Mouse (Mus musculus) thymus, postnatal 25 days (tissue): ENCODE measurements around the gene Olfr1143.

Source experiments
- DNase-seq: peaks from one replicate; pipeline ENCODE4 v3.0.0; 2022

Olfr1143 gene

DNA sequence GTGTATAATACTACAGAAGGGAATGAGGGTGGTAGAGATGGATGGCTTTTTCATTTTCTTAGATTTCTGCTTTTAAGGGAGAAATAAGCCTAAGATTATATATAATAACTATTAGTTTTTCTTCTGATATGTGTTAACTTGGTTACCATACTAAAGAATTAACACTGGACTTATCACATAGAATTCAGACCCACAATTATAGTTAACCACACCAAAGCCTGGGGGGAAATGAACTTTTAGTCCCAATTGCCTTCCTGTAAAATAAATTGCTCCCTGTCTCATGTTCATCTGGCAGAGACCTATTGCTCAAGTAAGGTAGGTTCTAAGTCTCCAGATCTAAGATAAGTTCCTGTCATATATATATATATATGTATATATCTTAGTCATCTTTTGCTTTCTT lies at the start of gene Olfr1143:
Gene Olfr1143, plus strand, starts transcription at position 301 of the 400 bp plus-strand sequence.
- no peak for DNase-seq

DNA sequence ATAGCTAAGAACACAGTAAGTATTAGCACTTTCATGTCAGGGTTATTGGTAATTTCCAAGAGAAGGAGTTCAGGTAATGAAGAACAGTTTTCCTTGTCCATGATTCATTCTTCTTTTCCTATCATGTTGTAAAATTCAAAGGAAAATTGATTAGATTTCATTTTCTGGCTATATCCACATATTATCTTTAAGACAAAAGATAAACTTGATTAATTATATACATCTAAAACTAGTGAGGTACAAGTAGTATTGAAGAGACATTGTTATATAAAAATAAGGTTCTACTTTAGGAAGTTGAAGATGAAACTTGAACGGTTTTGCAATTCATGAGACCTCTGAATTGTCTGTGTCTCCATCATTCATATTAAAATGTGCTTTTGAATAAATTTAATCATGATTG lies 46.5 kb upstream of the Olfr1143 start, which contains the start of gene Olfr1141:
Gene Olfr1141, minus strand, starts transcription at position 101 of the 400 bp plus-strand sequence.
- no peak for DNase-seq

DNA sequence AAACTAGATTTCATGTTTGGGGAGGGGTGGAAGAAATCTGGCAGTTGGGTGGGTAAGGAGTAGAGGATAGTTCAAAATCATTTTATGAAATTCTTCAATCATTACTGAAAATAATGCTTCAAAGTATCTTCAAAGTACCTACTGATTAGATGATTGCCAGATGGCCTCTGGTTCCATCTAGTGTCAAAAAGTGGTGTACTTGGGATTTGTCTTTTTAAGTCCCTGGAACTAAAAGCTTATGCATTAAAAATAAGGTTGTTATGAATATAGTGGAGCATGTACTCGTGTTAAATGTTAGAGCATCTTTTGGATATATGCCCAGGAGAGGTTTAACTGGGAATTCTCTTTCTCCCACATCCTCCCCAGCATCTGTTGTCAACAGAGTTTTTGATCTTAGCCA lies 24.2 kb upstream of the Olfr1143 start:
- no peak for DNase-seq

DNA sequence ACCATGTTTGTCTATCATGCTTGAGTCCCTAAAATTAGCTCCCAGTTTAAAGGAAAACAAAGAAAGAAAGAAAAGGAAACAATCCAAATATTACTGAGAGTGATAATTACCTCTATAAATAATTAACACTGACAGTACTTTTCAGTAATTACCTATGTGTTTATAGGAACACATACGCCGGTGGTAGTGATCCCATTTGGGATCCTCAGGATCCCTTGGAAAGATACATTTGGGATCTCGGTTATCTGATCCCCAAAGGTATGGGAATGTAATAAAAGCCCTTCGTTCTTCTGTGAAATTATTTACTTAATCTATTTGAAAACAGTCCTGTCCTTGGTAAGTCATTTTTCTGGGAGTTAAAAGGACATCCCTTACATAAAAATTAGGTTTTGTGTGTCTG lies 21.2 kb upstream of the Olfr1143 start, which contains the start of gene Olfr152:
Gene Olfr152, plus strand, starts transcription at position 301 of the 400 bp plus-strand sequence.
- no peak for DNase-seq

DNA sequence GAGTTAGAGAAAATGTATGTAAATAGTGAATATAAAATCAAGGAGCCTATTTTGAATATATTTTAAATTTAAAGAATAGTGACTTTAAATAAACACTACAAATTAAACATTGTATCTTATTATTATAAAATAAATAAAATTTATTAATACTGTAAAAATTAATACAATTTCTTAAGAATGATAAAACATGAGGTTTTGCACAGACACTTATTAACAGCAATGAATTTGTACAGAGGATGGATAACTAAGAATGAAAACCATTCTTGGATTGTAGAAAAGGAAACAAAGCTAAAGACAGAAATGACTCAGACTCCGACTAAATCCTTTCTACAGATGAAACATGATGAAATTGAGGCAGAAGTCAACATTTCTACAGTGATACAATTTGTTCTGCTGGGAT lies 9.1 kb downstream of the Olfr1143 start, which contains the start of gene Olfr1145:
Gene Olfr1145, plus strand, starts transcription at position 301 of the 400 bp plus-strand sequence.
- DNase-seq = no peak

DNA sequence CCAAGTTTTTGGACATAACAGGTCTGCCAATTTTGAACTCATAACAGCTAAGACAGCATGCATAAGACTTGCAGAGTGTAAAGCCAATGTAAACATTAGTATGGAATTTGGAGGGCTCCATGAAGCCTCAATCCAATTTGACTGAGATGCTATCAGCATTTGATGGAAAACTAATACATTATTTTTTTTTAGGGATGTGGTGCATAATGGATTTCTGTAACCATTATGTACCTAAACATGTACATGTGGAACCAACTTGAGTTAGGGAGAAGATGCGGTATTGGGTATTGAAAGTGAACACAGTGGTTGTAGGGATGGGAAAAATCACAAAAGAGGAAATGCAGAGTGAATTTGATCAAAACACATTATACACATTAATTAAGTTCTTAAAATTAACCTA lies 29.8 kb downstream of the Olfr1143 start, which contains the start of gene Olfr1148:
Gene Olfr1148, plus strand, starts transcription at position 301 of the 400 bp plus-strand sequence.
- no peak for DNase-seq

DNA sequence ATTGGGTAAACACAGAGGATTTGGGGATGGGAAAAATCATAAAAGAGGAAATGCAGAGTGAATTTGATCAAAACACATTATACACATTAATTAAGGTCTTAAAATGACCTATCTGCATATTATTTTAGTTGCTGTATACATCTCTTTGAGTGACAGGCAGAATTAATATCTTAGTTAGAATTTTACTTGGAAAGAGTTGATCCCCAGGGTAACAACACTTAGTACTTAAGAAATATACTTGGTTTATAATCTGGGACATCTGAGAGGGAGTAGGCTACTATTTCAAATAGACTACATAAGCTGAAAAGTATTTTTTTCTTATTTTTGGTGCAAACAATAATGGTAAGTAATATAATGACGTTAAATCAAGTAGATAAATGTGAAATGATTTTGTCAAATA lies 43.3 kb downstream of the Olfr1143 start, which contains the start of gene Olfr1150-ps1:
Gene Olfr1150-ps1, plus strand, starts transcription at position 301 of the 400 bp plus-strand sequence.
- no peak for DNase-seq
